ENCODE assay signal across 8 mouse cellular contexts in the genomic region with DNA sequence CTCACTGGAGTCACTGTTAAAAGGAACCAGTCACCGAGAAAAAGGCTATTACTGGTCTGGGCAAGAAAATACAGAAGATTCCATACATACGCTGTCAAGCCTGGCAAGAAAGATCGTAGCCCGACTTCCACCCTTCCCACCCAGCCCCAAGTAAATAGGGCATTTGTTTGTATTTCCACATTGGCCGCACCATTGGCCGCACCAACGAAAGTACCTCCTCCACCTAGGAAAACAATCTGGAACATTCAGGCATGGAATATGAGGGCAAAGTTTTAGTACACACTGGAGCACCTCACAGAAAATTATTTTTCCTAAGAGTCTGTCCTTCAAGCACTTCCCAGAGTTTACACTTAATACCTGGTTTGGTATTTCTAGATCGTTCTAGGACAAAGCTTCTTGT. TPM values are rescaled to one million over a fixed set of nuclear protein-coding genes. Genes with fewer than 3 reads are reported as not detected.
DNase-seq lines count a peak whose midpoint lies in the region; ATAC-seq and TF ChIP-seq lines count a peak whose summit lies in the region.

No protein-coding gene starts in this region.

- peaks cover 44% of the 10 kb centered on the region for H3K27me3 ChIP-seq in erythroblast, embryonic 14.5 days (ENCODE audit: control insufficient read depth)
- H3K27me3 ChIP-seq in megakaryocyte, embryonic 14.5 days (replicated peaks) = no peaks in the 10 kb centered on the region
- peaks cover 32% of the 10 kb centered on the region for H3K27me3 ChIP-seq in liver, embryonic 14.5 days (ENCODE audit: control insufficient read depth, insufficient read depth, low read length)
- 0 out of 2 replicates have a peak, but pooled peaks cover 5% of the 10 kb centered on the region for H3K27me3 ChIP-seq in stomach, embryonic 16.5 days (ENCODE audit: control insufficient read depth, insufficient read depth, low read length)

- peak overlapping the region; percentile 74 for H3K4me2 ChIP-seq in liver, embryonic 14.5 days (ENCODE audit: low read depth)
- H3K4me2 ChIP-seq in stomach, embryonic 16.5 days (ENCODE audit: low read depth, low read length) = peak overlapping the region; percentile 68

- no peak overlapping the region for H3K9ac ChIP-seq in liver, embryonic 14.5 days (replicated peaks)
- H3K9ac ChIP-seq in stomach, embryonic 16.5 days (ENCODE audit: low read length) = peak overlapping the region; percentile 80

- ATAC-seq in erythroblast, adult 5-6 weeks (replicated peaks; ENCODE audit: low FRiP score, poor library complexity, severe bottlenecking) = no peak
- ATAC-seq in megakaryocyte, adult 5-6 weeks (ENCODE audit: poor library complexity, severe bottlenecking) = no peak
- no peak for ATAC-seq in liver, embryonic 14.5 days (ENCODE audit: insufficient read depth)
- ATAC-seq in stomach, embryonic 16.5 days (ENCODE audit: insufficient read depth, low FRiP score) = no peak

- peak overlapping the region; percentile 63 for H3K4me3 ChIP-seq in erythroblast, embryonic 14.5 days (replicated peaks)
- peak overlapping the region; percentile 99 for H3K4me3 ChIP-seq in megakaryocyte, embryonic 14.5 days (replicated peaks)
- peak overlapping the region; percentile 30 to 61; a peak in 3 of 4 replicates for H3K4me3 ChIP-seq in liver, embryonic 14.5 days (ENCODE audit: insufficient read depth in 1 of 2, low read depth in 2 of 2, low read length in 2 of 2)
- peak overlapping the region; percentile 72 for H3K4me3 ChIP-seq in stomach, embryonic 16.5 days (replicated peaks; ENCODE audit: low read length)

- H3K27ac ChIP-seq in liver, embryonic 14.5 days = no peak overlapping the region
- H3K27ac ChIP-seq in stomach, embryonic 16.5 days (ENCODE audit: low read length) = peak overlapping the region; percentile 62

- no peaks in the 10 kb centered on the region for H3K36me3 ChIP-seq in erythroblast, embryonic 14.5 days (ENCODE audit: control insufficient read depth)
- H3K36me3 ChIP-seq in megakaryocyte, embryonic 14.5 days (replicated peaks; ENCODE audit: low read length) = peaks cover 33% of the 10 kb centered on the region
- no peaks in the 10 kb centered on the region for H3K36me3 ChIP-seq in liver, embryonic 14.5 days (replicated peaks; ENCODE audit: control insufficient read depth, insufficient read depth, low read depth)
- no peaks in the 10 kb centered on the region for H3K36me3 ChIP-seq in stomach, embryonic 16.5 days (ENCODE audit: control insufficient read depth, insufficient read depth, low read length)

- no peak for DNase-seq in liver, embryonic 14.5 days (ENCODE audit: low read depth in 3 of 3, low spot score in 3 of 3)
- no peak for DNase-seq in cerebellum, postnatal 4 days (ENCODE audit: low spot score in 2 of 2)
- no peak for DNase-seq in layer of hippocampus, postnatal 14 days (ENCODE audit: low spot score in 2 of 2)

- TF ChIP-seq CTCF in liver, embryonic 14.5 days (IDR thresholded peaks at IDR 0.05; ENCODE audit: low read depth) = no peak

- H3K4me1 ChIP-seq in erythroblast, embryonic 14.5 days (ENCODE audit: control insufficient read depth) = peaks cover 12% of the 10 kb centered on the region
- H3K4me1 ChIP-seq in megakaryocyte, embryonic 14.5 days = peaks cover 79% of the 10 kb centered on the region
- H3K4me1 ChIP-seq in liver, embryonic 14.5 days (replicated peaks; ENCODE audit: control insufficient read depth in 2 of 2, insufficient read depth in 2 of 2, low read length in 1 of 2) = peaks cover 0 to 5% of the 10 kb centered on the region in 2 experiments; a peak in 1 of 4 replicates
- H3K4me1 ChIP-seq in stomach, embryonic 16.5 days (ENCODE audit: control insufficient read depth, insufficient read depth, low read length) = no peaks in the 10 kb centered on the region

- WGBS in liver, embryonic 14.5 days (ENCODE audit: insufficient replicate concordance) = 46% methylated on average over 8 of the region's 8 CpGs
- 33% methylated on average over 8 of the region's 8 CpGs for WGBS in stomach, embryonic 16.5 days

- no peak for TF ChIP-seq EP300 in liver, embryonic 14.5 days (IDR thresholded peaks at IDR 0.05; ENCODE audit: low read depth)

- H3K9me3 ChIP-seq in erythroblast, embryonic 14.5 days (ENCODE audit: control insufficient read depth, low read length) = no peaks in the 10 kb centered on the region
- H3K9me3 ChIP-seq in megakaryocyte, embryonic 14.5 days = no peaks in the 10 kb centered on the region
- H3K9me3 ChIP-seq in liver, embryonic 14.5 days (ENCODE audit: control insufficient read depth, low read length) = no peaks in the 10 kb centered on the region
- H3K9me3 ChIP-seq in stomach, embryonic 16.5 days (replicated peaks; ENCODE audit: control insufficient read depth, low read length) = no peaks in the 10 kb centered on the region

RNA-seq across cellular contexts. Expression of a gene that starts 1.1 kb away (rescaled TPM):
- polyA plus RNA-seq in erythroblast, embryonic 14.5 days (2012) = 0.11 and 0.14 TPM in 2 replicates
- total RNA-seq in erythroblast, adult 5-6 weeks (2015; ENCODE audit: low replicate concordance) = not detected in 2 replicates
- total RNA-seq in erythroblast, adult 5-6 weeks (2017; ENCODE audit: low replicate concordance) = 0.28 TPM in 1 of 2 replicates, not detected in the other
- 104 and 151 TPM in 2 replicates for polyA plus RNA-seq in megakaryocyte, embryonic 14.5 days (2012; ENCODE audit: insufficient read depth, low replicate concordance)
- total RNA-seq in megakaryocyte, adult 5-6 weeks (2015) = not detected in 2 replicates
- 0.15 TPM in 1 of 2 replicates, not detected in the other for total RNA-seq in megakaryocyte, adult 5-6 weeks (2017)
- polyA plus RNA-seq in liver, embryonic 14.5 days (2012; rRNA removed) = 1.6 and 2.1 TPM in 2 replicates
- 3.0 and 3.6 TPM in 2 replicates for polyA plus RNA-seq in liver, embryonic 14.5 days (2014; fragmentation: Nextera tagmentation; extraction: Ambion mirVana)
- polyA plus RNA-seq in stomach, embryonic 16.5 days (2015; fragmentation: Nextera tagmentation; extraction: Ambion mirVana) = 29.0 and 34.5 TPM in 2 replicates
- total RNA-seq in layer of hippocampus, postnatal 14 days (2021) = 1 to 10 TPM; 3.8 TPM

Comparison
In these comparisons a context has a peak if more than half of its experiments do, and no peak if none do; other contexts are left out.
1. H3K4me3 ChIP-seq: peak in every context shown above with its lines; median percentile 99 in megakaryocyte, embryonic 14.5 days; 72 in stomach, embryonic 16.5 days; 63 in erythroblast, embryonic 14.5 days; 46 in liver, embryonic 14.5 days.